Mouse (Mus musculus) MEL (cell line): ENCODE results near the gene Nlk.

Experiments used
- CTCF ChIP-seq, 3 experiments: IDR thresholded peaks in 2 of 3; conservative IDR thresholded peaks in 1 of 3; 2 replicates each; pipeline ENCODE4 v1.5.1; 2011 to 2012; ENCODE audit warnings: low read length in 3 of 3, low read depth in 2 of 3, mild to moderate bottlenecking in 2 of 3, improper control_type of control experiment in 1 of 3, inconsistent platforms in 1 of 3, mixed read lengths in 1 of 3, moderate library complexity in 1 of 3; ENCODE audit not compliant: control insufficient read depth in 1 of 3, insufficient read depth in 1 of 3, poor library complexity in 1 of 3, severe bottlenecking in 1 of 3
- E2F4 ChIP-seq: IDR thresholded peaks from 2 replicates; pipeline ENCODE4 v1.6.1; 2011; ENCODE audit warnings: low read depth, low read length, improper control_type of control experiment, borderline replicate concordance
- MYC ChIP-seq: IDR thresholded peaks from 2 replicates; pipeline ENCODE4 v1.6.1; 2011; ENCODE audit warnings: low read depth, mild to moderate bottlenecking, low read length, improper control_type of control experiment, moderate library complexity
- POLR2A ChIP-seq, 2 experiments: IDR thresholded peaks; 2 replicates each; pipeline ENCODE4 v1.6.1; 2011 to 2012; ENCODE audit warnings: low read length in 2 of 2, mild to moderate bottlenecking in 2 of 2, control low read depth in 1 of 2, improper control_type of control experiment in 1 of 2, low read depth in 1 of 2, moderate library complexity in 1 of 2; ENCODE audit not compliant: control insufficient read depth in 1 of 2, insufficient read depth in 1 of 2, poor library complexity in 1 of 2
- RCOR1 ChIP-seq: IDR thresholded peaks from 2 replicates; pipeline ENCODE4 v1.6.1; 2012; ENCODE audit warnings: low read depth, mild to moderate bottlenecking, inconsistent platforms, low read length, improper control_type of control experiment

DNA sequence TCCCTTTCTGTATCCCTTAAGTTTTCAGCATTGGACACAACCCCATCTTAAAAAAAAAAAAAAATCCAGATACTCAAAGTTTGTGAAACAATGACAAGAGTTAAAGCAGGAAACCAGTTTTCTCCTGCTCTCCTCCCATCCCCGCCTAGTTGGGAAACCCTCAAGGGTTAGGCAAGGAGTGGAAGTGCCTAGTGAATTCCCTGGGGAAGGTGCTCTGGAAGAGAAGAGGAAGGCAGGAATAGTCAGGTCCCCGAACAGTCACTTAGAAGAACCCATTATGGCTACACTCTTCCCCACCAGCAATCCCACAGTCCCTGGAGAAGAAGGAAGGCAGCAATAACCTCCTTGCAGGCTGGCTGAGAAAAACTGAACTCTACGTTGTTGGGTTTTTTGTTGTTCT is 2.9 kb downstream of the Nlk start:
- TF ChIP-seq RCOR1: no peak
- TF ChIP-seq MYC: no peak
- TF ChIP-seq CTCF (IDR thresholded peaks at IDR 0.05 in 2 of 3, conservative IDR thresholded peaks at IDR 0.05 in 1 of 3; ENCODE audit: control insufficient read depth in 1 of 3, insufficient read depth in 1 of 3, low read depth in 2 of 3, low read length in 3 of 3, poor library complexity in 1 of 3, severe bottlenecking in 1 of 3): no peak
- TF ChIP-seq E2F4: no peak
- no peak for TF ChIP-seq POLR2A (IDR thresholded peaks at IDR 0.05; ENCODE audit: control insufficient read depth in 1 of 2, insufficient read depth in 1 of 2, low read depth in 1 of 2, low read length in 2 of 2, poor library complexity in 1 of 2)
